In the genomic region with DNA sequence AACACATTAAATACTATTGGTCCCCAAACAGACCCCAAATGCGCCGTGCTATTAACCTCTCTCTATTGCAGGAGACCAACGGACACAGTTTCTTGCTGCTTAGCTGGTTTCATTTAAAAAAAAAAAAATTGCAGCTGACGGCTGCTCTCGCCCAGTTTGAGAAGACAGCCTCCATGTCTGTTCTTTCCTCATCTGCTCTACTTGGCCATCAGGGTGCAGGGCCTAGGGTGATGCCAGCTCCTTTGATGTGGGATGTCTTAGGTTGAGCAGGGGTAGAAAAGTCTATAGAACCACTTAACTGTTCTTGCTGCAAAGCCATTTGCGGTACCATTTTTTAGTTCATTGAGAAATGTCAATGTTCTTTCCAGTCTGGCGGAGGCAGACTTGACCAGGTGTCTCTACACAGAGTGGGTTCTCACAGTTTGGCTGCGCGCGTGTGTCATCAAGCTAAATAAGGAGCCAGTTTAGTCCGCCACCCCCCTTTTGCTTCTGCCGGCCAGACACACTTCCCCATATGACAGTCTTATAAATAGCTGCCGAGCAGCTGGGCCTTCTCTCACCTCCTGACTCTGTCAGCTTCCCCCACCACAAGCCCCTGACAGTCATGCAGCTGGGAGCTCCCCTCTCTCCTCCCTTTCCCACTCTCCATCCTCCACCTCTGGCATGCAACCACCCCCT, we compare ENCODE assay signal across 9 mouse cellular contexts.
DNase-seq lines count a peak whose midpoint lies in the region; ATAC-seq lines count a peak whose summit lies in the region.
"Had no signal": no experiment of that assay in that cellular context is flagged by ENCODE, and none has a peak within 500 bp of the region (broad histone marks: within the 10 kb centered on the region; RNA-seq: fewer than 3 reads in every experiment).

No protein-coding gene starts in this region.

- H3K9me3 ChIP-seq in embryonic facial prominence, embryonic 14.5 days (ENCODE audit: control insufficient read depth, low read length), result no peaks in the 10 kb centered on the region
- H3K9me3 ChIP-seq in embryonic facial prominence, embryonic 10.5 days, result no peaks in the 10 kb centered on the region
- H3K9me3 ChIP-seq in midbrain, embryonic 11.5 days (ENCODE audit: control insufficient read depth, low read length), result no peaks in the 10 kb centered on the region
- H3K9me3 ChIP-seq: embryonic facial prominence, embryonic 13.5 days had no signal

- H3K4me3 ChIP-seq in embryonic facial prominence, embryonic 14.5 days (ENCODE audit: low read depth, low read length), result no peak overlapping the region
- H3K4me3 ChIP-seq in embryonic facial prominence, embryonic 10.5 days, result no peak overlapping the region
- H3K4me3 ChIP-seq in midbrain, embryonic 11.5 days (ENCODE audit: low read depth, low read length), result no peak overlapping the region
- H3K4me3 ChIP-seq: embryonic facial prominence, embryonic 13.5 days had no signal

- H3K36me3 ChIP-seq in embryonic facial prominence, embryonic 14.5 days (ENCODE audit: control insufficient read depth, insufficient read depth, low read length), result no peaks in the 10 kb centered on the region
- no peaks in the 10 kb centered on the region for H3K36me3 ChIP-seq in embryonic facial prominence, embryonic 10.5 days (replicated peaks)
- no peaks in the 10 kb centered on the region for H3K36me3 ChIP-seq in midbrain, embryonic 11.5 days (ENCODE audit: control insufficient read depth, insufficient read depth, low read length)
- H3K36me3 ChIP-seq: embryonic facial prominence, embryonic 13.5 days had no signal

- H3K9ac ChIP-seq in embryonic facial prominence, embryonic 14.5 days (ENCODE audit: low read depth, low read length), result no peak overlapping the region
- H3K9ac ChIP-seq in midbrain, embryonic 11.5 days (ENCODE audit: low read length), result no peak overlapping the region
- H3K9ac ChIP-seq: embryonic facial prominence, embryonic 13.5 days had no signal

- no peaks in the 10 kb centered on the region for H3K27me3 ChIP-seq in embryonic facial prominence, embryonic 14.5 days (replicated peaks; ENCODE audit: control insufficient read depth, insufficient read depth, low read length)
- H3K27me3 ChIP-seq in embryonic facial prominence, embryonic 10.5 days (replicated peaks; ENCODE audit: low read depth, poor library complexity, severe bottlenecking), result no peaks in the 10 kb centered on the region
- no peaks in the 10 kb centered on the region for H3K27me3 ChIP-seq in midbrain, embryonic 11.5 days (ENCODE audit: control insufficient read depth, insufficient read depth, low read length)
- H3K27me3 ChIP-seq: embryonic facial prominence, embryonic 13.5 days had no signal

- DNase-seq in embryonic facial prominence, embryonic 14.5 days (ENCODE audit: low spot score), result peak; percentile 76
- no peak for DNase-seq in embryonic facial prominence, embryonic 10.5 days (ENCODE audit: low spot score)
- peak; percentile 40 for DNase-seq in embryo, embryonic 11 days
- DNase-seq in heart, postnatal 10 days, result peak; percentile 67 to 82
- peak; percentile 73 to 83 for DNase-seq in layer of hippocampus, adult 8-10 months (ENCODE audit: low spot score in 2 of 2)
- DNase-seq in lung, postnatal 36 days, result peak; percentile 65
- DNase-seq in thymus, adult 18-20 months, result peak; percentile 3 to 16
- no peak for DNase-seq in midbrain, embryonic 11.5 days (ENCODE audit: low spot score, missing footprints)

- H3K4me1 ChIP-seq in embryonic facial prominence, embryonic 14.5 days (ENCODE audit: control insufficient read depth, insufficient read depth, low read length), result peaks cover 4% of the 10 kb centered on the region
- H3K4me1 ChIP-seq in embryonic facial prominence, embryonic 10.5 days, result peaks cover 37% of the 10 kb centered on the region
- peaks cover 6% of the 10 kb centered on the region; the same call in 1 of the 2 replicates for H3K4me1 ChIP-seq in midbrain, embryonic 11.5 days (ENCODE audit: control insufficient read depth, insufficient read depth, low read length)

- H3K27ac ChIP-seq in embryonic facial prominence, embryonic 14.5 days (replicated peaks; ENCODE audit: low read depth, low read length), result no peak overlapping the region; the same call in 1 of the 2 replicates
- H3K27ac ChIP-seq in embryonic facial prominence, embryonic 10.5 days (replicated peaks), result no peak overlapping the region; the same call in 1 of the 2 replicates
- no peak overlapping the region for H3K27ac ChIP-seq in midbrain, embryonic 11.5 days (ENCODE audit: low read depth, low read length)
- H3K27ac ChIP-seq: embryonic facial prominence, embryonic 13.5 days had no signal

- peak; percentile 36; the same call in 1 of the 2 replicates for ATAC-seq in embryonic facial prominence, embryonic 14.5 days (ENCODE audit: low read depth)
- no peak for ATAC-seq in midbrain, embryonic 11.5 days (ENCODE audit: low FRiP score)

- whole genome bisulfite sequencing in embryonic facial prominence, embryonic 14.5 days, result 71% methylated on average over 13 of the region's 13 CpGs
- WGBS in embryonic facial prominence, embryonic 10.5 days, result 87% methylated on average over 13 of the region's 13 CpGs
- WGBS in midbrain, embryonic 11.5 days, result 90% methylated on average over 13 of the region's 13 CpGs

- intact Hi-C loops in heart, postnatal 10 days (cut with DNase I), result no loop called here

- no peak overlapping the region for H3K4me2 ChIP-seq in embryonic facial prominence, embryonic 14.5 days (ENCODE audit: low read depth, low read length)
- H3K4me2 ChIP-seq in midbrain, embryonic 11.5 days, result no peak overlapping the region
- H3K4me2 ChIP-seq: embryonic facial prominence, embryonic 13.5 days had no signal

Comparison
In these comparisons a context has a peak if more than half of its experiments do, and no peak if none do; other contexts are left out.
1. DNase-seq: peak in embryonic facial prominence, embryonic 14.5 days (single experiment), embryo, embryonic 11 days (single experiment), heart, postnatal 10 days (2 of 2), layer of hippocampus, adult 8-10 months (2 of 2), lung, postnatal 36 days (single experiment) and thymus, adult 18-20 months (2 of 2); none in embryonic facial prominence, embryonic 10.5 days (single experiment) and midbrain, embryonic 11.5 days (single experiment).